Mouse (Mus musculus): ENCODE measurements around the gene Sox15. TPM values are rescaled to one million over a fixed set of nuclear protein-coding genes. Genes with fewer than 3 reads are reported as not detected.
"Not testable (repeated sequence)": the region's sequence is repeated elsewhere in the genome, so short reads cannot be mapped to it uniquely, and the experiment has no call there.

The Sox15 gene
- not detected for total RNA-seq (2021)
- long read RNA-seq, experiment 1: 0 reads
- long read RNA-seq, experiment 2: 0 reads

DNA sequence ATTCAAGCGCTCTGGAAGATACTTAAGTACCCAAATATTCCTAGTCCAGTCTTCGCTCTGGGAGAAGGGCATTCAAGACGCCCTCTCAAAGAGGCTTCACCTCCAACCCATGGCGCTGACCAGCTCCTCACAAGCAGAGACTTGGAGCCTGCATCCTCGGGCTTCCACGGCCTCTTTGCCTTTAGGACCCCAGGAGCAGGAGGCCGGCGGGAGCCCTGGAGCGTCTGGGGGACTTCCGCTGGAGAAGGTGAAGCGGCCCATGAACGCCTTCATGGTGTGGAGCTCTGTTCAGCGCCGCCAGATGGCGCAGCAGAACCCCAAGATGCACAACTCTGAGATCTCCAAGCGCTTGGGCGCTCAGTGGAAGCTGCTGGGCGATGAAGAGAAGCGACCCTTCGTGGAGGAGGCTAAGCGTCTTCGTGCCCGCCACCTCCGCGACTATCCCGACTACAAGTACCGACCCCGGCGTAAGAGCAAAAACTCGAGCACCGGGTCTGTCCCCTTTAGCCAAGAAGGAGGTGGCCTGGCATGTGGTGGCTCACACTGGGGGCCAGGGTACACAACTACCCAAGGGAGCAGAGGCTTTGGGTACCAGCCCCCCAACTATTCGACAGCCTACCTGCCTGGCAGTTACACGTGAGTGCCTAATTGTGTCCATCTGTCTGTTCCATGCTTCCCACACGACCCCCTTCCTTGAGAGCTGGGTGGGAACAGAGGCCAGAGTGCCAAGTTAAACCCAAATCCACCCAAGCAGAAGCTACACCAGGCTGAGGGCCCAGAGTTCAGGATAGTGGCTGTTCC, at the start of gene Sox15:
Gene Sox15, plus strand, starts transcription at position 51 of the 801 bp plus-strand sequence.
- peak; percentile 78 for DNase-seq

GRCm38 (mm10) chr11:69605726-69606490, 49.2 kb upstream of the Sox15 start, which contains the start of gene Atp1b2:
TSS of gene Atp1b2 (minus strand) at chr11:69605942.
- peak; percentile 86 for DNase-seq

DNA sequence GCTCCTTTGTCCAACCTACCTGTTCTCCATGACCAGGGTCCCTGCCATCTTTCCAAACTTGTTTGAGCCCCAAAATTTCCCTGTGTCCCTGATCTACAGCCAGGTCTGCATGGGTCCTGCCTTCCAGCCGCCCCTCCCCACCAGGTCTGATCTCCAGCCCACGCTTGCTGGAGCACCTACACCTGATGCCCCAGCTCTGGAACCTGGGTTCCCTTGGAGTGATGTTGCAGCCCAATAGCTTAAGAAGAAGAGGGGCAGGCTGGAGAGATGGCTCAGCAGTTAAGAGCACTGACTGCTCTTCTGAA, 48.7 kb upstream of the Sox15 start:
- DNase-seq: no peak

GRCm38 (mm10) chr11:69606832-69607231, 48.3 kb upstream of the Sox15 start:
- no peak for DNase-seq

DNA sequence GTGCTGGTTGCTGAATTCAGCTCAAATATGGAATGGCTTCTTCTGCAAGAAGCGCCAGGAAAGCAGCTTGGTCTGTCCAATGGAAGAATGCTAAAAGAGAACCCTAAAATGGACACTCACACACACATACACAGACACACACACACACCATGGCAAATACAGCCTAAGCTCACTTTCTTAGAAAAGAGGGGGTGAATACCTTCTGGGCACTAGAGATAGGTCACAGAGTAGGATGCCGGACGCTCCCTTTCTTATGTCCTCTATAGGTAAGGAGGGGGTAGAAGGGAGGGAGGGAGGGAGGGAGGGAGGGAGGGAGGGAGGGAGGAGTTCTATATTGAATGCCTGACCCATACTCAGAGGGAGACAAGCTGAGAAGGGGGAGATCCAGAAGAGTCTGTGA, 46.6 kb upstream of the Sox15 start:
- no peak for DNase-seq

- no peak for DNase-seq
Observed at GRCm38 (mm10) chr11:69609416-69609815, 45.7 kb upstream of the Sox15 start.

- no peak for DNase-seq
Observed at GRCm38 (mm10) chr11:69610899-69611298, 44.2 kb upstream of the Sox15 start.

- DNase-seq: peak; percentile 93
Observed at GRCm38 (mm10) chr11:69613553-69614256, 41.4 kb upstream of the Sox15 start.

DNA sequence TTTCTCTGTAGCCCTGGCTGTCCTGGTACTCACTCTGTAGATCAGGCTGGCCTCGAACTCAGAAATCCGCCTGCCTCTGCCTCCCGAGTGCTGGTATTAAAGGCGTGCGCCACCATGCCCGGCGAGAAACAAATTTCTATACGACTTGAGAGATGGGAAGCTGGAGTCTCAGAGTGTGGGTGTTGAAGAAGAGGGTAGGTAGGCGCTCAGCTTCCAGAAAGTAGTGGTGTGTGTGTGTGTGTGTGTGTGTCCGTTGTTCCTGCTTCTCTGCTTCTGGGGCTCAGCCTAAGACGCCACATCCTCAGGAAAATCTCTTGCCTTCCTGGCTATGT, 40.9 kb upstream of the Sox15 start:
- DNase-seq: not testable (repeated sequence)

DNA sequence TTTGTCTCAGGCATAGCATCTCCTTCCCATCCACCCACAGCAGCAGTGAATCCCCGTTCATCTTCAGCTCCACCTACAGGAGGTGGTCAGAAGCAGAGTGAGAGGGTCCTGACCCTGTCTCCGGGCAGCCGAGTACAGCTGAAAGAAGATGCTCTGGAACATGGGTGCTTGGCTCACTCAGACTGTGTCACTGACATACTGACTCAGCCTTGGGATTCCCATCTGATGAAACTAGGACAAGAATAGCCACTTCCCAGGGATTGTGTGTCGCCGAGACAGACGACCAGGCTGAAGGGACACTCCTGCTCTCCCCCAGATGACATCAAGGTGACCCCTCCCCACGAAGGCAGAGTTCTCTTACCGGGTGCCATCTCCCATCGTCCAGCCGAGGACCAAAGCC, 38.3 kb upstream of the Sox15 start:
- DNase-seq: no peak

GRCm38 (mm10) chr11:69617805-69618204, 37.3 kb upstream of the Sox15 start, which contains the start of gene Shbg:
TSS of gene Shbg (minus strand) at chr11:69617905.
- DNase-seq: no peak

DNA sequence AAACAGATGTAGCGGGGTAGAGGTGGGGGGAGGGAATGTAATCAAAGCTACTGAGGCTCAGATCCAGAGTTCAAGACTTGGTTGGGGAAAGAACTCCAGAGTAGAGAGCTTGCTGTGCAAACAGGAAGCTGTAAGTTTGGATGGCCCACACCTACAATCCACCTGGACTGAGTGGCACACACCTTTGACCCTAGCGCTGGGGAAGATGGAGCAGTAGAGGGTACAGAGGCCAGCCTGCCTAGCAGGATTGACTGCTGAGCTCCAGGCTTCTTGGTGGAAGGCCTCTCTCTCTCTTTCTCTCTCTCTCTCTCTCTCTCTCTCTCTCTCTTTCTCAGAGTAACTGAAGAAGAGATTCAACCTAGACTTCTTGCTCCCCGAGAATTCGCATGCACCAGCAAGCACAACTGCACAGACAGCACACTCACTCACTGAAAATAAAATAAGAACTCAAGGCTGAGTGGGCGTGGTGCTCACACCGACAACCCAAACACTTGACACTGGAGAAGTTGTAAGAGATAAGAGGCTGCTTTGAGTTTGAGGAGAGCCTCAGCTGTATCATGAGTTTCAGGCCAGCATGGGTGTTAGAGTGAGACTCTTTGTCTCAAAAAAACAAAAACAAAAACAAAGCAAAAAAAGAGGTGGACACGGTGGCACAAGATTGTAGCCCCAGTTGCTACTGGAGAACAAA, 34.6 kb upstream of the Sox15 start:
- DNase-seq: no peak

DNA sequence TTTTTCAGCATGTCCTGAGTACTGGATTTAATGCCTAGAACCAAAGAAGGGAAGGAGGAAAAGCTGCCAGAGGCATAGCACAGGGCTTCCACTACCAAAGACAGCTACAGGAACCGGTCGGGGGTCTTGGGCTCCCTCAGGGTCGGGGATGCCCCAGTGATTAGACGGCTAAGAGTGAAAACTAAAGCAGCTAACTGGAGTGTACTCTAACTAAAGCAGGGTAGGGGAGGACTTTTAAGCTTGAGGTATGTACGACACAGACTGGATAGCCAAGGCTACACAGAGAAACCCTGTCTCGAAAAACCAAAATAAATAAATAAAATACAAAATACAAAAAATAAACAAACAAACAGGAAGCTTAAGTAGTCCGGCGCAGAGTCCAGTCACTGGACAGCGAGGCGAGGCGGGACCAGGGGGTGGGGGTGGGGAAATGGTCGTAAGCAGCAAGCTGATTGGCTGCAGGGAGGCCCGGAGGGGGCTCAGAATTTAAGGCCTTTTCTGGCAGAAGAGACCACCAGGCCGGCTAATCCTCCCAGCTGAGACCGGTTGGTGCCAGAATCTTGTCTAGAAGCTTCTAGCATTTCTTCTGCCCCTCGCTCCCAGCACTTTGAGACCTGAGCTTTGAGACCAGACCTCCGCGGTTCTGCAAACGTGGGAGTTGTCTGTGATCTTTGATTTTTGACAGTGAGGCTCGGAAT, 33.4 kb upstream of the Sox15 start, which contains the start of gene Sat2:
Gene Sat2, plus strand, starts transcription at position 454 of the 698 bp plus-strand sequence.
- DNase-seq: peak; percentile 74

GRCm38 (mm10) chr11:69622406-69622805, 32.7 kb upstream of the Sox15 start:
- no peak for DNase-seq

- DNase-seq: no peak
Observed at GRCm38 (mm10) chr11:69623006-69623405, 32.1 kb upstream of the Sox15 start.

DNA sequence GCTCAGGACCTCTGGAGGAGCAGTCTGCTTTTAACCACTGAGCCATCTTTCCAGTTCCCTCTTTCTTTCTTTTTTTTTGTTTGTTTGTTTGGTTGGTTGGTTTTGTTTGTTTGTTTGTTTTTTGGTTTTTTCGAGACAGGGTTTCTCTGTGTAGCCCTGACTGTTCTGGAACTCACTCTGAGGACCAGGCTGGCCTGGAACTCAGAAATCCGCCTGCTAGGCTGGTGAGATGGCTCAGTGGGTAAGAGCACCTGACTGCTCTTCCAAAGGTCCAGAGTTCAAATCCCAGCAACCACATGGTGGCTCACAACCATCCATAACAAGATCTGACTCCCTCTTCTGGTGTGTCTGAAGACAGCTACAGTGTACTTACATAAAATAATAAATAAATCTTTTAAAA, 30.8 kb upstream of the Sox15 start:
- DNase-seq: not testable (repeated sequence)

- DNase-seq: peak; percentile 86
Observed at GRCm38 (mm10) chr11:69628286-69628685, 26.8 kb upstream of the Sox15 start.

DNA sequence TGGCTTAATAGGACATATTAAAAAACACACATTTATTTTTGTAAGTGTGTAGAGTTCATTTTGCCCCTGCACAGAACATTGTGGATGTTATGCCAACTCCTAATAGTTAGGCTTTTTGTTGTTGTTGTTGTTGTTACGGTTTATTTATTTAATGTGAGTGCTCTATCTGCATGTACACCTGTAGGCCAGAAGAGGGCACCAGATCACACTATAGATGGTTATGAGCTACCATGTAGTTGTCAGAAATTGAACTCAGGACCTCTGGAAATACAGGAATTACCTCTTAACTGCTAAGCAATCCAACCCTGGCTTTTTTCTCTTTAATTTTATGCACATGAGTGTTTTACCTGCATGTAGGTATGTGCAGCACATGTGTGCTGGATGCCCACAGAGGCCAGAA, 25.3 kb upstream of the Sox15 start:
- DNase-seq: no peak

GRCm38 (mm10) chr11:69632284-69633089, 22.6 kb upstream of the Sox15 start, which contains the start of gene Fxr2:
TSS of gene Fxr2 (plus strand) at chr11:69632990.
- peak; percentile 100 for DNase-seq

- DNase-seq: no peak
Observed at GRCm38 (mm10) chr11:69633128-69633866, 21.8 kb upstream of the Sox15 start.
